Mouse (Mus musculus): ENCODE results near the gene Ntng1.

The Ntng1 gene

DNA sequence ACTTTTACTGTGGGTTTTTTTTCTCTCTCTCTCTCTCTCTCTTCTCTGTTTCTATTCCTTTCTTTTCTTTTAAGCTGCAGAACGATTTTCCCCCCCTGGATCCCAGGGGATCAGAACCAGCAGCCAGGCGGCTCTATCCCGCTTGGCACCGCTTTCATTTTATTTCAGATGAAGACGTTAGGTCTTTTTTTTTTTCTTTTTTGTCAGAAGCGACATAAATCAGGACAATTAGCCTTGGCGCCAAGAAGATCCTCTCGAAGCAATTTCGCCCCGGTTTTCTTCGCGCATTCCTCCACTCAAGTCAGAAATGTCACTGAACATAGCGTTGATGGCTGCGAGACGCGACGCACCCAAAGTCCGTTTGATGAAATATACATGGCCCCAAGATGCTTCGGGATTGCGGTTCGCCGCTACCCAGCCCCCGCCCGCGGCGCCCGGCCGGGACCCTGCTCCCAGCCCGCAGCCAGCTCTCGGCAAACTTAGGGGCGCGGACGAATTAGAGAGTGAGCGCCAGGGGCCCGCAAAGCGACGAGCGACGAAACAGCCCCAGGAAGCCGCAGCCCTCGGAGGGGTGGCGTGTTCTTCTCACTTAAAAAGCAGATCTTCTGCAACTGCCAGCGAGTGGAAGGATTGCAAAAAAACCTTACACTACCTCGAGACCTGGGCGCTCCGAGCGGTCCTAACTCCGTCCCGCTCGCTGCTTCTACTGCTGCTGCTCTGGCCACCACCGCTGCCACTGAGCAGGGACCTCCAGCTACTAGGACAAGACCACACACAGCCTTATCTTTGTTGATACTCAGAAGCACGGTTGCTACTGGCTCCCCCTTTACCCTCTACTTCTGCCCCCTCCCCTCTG is at the start of gene Ntng1:
Ntng1 (minus strand) TSS at position 806 of the 856 bp plus-strand sequence.
- DNase-seq (ENCODE audit: extremely low spot score), result peak; percentile 55

DNA sequence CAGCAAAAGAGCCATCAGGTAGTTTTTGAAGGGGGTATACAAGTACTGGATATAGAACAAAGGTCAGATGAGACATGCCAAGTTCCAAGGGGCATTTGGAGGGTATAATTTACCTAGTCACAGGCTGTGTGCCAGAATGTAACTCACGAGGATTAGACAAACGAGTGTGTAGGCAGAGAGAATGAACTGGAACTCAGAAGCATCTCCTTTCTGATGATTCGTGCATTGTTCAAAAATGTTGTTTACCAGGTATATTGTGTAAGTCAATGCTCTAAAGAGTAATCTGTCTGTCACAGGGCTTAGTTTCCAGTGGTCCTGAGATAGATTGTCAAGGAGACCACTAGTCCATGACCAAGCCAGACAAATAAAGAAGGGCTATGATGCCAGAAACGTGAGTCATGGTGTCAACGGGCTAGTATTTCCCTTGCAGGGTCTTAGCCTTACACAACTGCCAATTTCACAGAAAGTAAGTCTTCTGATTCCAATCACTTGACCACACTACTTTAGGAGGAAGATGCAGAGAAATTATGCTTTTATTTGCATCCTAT is 43.7 kb upstream of the Ntng1 start:
- no peak for DNase-seq (ENCODE audit: extremely low spot score)

DNA sequence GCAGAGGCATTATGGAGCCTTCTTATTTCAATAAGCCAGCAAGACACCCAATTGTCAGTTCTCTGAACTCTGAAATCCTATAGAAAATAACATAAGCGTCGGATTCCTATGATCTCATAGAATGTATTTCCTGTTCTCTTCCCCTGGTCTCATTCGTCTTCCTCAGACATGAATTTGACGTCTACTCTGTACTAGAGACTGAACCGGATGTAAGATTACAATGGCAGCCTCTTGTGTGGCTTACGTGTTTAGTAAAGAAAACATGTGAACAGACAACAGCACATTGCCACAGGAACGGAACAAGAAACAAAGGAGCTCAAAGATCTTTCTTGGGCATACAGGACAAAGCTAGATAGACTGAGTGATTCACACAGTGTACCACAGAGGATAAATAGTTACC is 5.3 kb upstream of the Ntng1 start:
- no peak for DNase-seq (ENCODE audit: extremely low spot score)

DNA sequence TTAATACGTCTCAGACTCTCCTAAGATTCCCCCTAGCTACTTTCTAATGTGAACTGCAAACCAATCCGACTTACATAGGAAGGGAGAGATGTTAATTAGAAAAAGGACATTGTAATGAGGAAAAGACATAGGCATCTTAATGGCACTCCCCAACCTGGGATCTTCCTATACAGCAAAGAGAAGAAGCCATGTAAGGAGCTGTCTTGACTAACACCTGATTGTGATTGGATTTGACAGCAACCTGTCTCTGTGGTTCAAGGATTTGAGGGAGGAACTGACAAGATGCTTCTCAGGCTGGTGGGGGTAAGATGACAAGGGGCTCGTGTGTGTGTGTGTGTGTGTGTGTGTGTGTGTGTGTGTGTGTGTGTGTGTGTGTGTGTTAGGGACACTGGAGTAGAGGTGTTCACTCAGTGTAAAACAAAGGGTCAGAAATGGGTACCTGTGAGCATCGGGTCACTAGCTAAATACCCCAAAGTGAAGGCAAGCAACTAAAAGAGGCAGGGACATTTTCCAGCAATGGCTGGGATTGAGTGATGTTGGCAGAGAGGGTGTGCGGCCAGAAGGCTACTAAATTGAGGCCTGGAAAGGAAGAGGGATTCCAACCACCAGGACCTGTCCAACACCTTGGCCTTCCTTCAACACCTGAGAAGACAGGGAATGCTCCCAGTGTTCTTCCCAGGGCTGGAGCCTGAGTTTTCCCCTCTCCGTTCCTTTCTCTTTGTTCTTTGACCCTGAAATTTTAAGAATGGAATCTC is 667 bp upstream of the Ntng1 start:
- peak; percentile 6 for DNase-seq (ENCODE audit: extremely low spot score)

DNA sequence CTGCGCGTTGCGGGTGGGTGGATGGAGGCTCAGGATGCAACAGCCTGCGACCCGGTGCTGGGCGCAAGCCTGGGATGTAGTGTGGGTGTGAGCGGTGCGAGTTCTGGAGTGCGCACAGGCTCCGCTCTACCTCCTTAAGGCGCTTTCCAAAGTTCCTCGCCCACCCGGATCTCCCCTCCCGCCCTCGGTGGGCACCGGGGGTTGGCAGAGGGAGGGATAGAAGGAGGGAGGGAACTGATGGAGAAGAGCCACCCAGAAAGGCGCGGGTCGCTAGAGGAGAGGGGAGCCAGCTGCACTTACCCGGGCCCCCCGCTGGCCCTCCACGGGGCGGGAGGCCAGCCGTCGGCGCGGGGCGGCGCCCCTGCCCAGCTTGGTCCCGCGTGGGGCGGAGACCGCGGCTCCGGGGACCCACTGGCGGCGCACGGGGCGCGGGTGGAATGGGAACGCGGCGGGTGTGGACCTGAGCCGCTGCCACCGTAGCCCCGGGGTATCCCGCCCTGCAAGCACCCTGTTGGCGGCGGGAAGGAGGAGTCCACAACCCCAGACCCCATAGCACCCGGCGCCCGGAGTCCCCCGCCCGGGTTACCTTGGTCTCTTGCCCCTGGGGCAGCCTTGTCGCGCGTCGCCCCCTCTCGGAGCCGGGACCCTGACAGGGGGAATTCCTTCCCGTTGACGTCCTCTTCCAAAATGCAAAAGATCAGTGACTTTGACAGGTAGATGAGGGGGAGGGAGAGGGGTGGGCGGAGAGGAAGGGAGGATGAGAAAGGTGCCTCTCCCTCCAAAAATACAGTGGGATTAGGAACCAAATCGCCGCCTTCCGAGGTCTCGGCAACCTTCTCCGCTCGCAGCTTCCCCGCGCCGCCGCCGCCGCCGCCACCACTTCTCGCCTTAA is 1.3 kb downstream of the Ntng1 start:
- DNase-seq (ENCODE audit: extremely low spot score), result peak; percentile 49

DNA sequence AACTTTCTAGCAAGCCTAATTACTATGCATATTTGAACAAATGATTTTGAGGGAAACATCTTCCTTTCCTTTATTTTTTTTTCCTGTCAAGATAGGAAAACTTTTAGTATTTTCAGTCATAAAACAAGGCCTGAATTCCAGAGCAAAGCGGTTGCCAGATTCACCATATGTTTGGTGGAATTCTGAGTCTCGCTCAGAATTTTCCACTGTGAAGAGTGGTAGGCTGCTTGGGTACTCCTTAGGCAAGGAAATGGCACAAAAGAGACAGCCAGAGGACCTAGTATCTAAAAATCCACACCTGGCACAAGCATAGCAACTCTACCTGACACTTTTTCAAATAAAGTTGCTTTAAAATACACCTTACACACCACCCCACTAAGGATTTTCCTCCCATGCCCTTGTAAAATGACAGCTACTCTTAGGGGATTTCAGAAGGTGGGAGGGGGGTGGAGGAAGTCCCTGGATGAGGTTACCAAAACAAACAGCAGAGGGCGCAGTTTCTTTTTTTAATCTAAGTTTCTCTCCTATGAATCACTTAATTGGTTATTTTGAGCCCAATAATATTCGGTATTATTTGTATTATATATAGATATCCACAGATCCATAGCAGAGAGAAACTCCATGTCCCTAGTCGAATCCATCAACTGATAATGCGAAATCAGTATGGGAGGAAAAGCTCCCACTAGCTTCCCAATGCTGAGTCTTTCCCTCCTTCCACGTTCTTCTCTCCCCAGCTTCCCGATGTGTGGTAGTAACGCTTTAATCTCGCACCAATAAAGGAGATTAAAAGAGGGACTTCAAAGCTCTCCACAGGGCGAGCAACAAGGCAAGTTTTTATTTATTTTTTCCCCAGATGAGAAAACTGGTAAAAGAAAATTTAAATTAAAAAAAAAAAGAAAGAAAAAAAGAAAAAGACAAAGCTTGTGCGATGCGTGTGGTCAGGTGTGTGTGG is 2.2 kb downstream of the Ntng1 start:
- peak; percentile 69 for DNase-seq (ENCODE audit: extremely low spot score)

DNA sequence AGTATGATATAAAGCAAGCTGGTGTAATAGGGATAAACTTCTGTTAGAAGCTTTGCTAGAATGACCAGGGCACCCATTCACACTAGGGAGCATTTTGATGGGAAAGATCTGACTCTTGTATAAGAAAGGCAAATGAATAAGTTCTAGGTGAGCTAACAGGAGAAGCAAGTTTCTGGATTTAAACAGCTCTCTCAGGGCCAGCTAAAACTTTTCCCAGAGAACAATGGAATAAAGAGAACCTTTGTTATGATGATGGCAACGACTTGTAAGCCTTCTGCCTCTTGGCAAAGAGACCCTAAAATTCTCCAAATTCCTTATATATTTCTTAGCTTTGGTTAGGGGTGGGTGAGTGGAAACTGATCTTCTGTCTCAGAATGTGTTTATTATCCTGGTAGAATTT is 7.7 kb downstream of the Ntng1 start:
- no peak for DNase-seq (ENCODE audit: extremely low spot score)

DNA sequence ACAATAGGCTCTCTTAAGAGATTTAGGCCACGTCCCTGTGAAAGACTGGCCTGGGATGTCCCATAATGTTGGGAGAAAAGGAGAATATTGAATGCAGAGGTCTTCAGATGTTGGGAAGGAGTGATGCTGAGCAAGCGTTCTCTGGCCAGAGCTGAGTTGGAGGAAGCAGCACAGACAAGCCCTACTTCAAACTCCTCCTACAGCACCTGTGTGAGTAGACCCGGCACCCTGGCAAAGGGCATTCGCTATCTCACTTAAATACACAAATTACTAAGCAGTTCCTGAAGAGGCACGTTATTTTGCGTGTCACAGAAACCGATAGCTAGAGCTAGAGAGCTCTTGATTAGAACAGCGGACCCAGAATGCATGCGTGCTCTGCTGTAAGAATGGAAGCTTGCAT is 10.7 kb downstream of the Ntng1 start:
- no peak for DNase-seq (ENCODE audit: extremely low spot score)

DNA sequence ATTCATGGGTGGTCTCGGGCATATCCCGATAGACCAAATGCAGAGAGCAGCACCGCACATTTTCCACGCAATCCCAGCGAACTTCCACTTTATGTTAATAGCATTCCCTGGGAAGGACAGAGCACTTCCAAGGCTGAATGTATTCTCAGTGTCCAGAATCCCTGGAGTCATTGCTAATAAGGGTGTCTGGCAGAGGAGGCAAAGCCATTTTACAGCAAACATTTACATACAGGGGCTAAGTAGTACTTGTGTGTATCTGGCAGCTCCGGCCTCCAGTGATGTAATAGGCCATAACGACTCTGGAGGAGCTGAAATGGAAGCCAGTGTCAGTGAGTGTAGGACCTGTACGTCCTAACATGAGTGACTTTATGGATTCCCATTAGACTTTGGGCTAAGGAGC is 11.5 kb downstream of the Ntng1 start:
- no peak for DNase-seq (ENCODE audit: extremely low spot score)

DNA sequence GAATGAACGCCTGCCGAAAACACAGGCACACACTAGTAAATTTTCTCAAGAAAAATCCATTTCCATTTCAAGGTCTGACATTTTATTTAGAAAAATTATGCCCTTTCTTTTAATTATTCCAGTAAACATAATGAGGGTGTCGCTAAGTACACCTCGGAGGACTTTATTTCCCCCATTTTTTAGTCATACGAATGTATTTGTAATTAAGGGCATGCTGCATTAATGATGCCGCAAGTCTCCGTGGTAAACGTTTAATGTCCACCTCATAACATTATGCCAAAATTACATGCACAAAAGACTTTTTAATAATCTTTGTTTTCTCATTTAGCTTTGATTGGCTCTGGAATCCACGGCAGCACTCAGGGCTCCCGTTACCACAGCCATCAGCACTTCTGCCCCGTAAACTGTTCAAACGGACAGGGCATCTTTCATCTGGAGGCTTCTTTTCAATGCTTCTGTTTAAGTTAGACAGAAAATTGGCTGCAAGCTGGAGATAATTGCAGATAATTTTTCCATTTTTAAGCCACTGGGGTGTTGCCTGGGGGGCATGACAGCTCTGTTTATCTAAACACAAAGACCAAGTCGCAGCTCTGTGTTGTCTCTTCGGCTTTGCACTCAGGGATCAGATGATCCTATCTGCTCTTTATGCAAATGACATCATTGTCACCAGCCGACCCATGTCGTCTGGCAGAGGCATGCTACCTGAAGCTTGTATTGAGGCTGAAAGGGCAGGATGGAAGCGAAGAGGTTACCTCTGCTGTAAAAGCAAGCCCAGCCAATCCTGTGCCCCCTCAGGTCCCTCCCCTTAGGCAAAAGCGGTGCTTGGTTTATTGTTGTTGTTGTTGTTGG is 12.5 kb downstream of the Ntng1 start:
- DNase-seq (ENCODE audit: extremely low spot score), result no peak

DNA sequence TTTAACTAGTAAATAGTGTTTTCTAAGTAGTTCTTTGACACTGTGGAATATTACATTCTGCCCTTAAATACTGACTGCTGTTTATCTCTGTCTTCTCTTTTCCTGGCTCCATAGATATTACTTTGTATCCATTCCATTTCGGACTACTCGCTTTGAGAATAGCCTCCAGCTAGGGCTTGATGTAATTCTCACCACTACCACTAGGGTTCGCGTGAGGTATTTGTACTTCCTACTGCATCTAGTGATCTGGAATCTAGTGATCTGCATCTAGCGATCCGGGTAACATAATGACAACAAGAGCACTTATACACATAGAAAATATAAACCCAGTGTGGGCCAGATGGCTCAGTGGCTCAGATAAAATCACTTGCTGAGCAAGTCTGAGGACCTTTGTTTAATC is 14.2 kb downstream of the Ntng1 start:
- no peak for DNase-seq (ENCODE audit: extremely low spot score)

DNA sequence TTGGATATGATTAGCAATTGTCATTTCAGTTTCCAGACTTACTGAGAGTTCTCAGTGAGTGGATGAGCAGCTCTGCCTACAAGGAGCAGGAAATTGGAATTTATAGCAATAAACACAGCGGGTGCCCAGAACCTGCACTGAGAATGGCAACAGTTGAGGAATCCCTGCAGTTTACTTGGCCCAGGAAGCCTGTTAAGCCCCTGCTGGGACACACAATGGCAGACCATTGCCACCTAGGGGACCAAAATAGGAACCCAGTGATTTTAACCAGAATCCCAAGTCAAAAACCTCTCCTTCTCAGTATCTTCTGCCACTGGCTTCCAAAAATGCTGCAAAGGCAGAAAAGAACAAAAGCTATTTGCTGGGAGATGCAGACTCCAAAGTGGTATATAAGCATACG is 37.8 kb downstream of the Ntng1 start:
- no peak for DNase-seq (ENCODE audit: extremely low spot score)

DNA sequence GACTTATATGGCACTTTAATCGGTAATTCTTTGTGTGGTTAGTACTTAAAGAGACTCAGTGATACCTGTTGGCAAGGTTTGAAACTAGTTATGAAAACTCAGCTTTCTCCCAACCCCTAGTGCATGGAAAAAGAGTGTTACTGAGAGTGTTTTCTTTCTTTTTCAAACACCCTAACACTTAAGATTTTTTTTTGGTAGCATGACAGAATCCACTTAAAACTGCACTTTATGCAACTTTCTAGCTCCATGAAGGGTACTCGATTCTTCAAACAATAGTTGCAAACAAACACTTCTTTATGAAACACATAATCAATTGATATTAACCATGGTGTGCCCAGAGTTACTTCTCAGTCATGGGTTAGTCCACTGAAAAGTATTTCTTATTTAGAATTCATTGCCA is 49.4 kb downstream of the Ntng1 start:
- no peak for DNase-seq (ENCODE audit: extremely low spot score)

DNA sequence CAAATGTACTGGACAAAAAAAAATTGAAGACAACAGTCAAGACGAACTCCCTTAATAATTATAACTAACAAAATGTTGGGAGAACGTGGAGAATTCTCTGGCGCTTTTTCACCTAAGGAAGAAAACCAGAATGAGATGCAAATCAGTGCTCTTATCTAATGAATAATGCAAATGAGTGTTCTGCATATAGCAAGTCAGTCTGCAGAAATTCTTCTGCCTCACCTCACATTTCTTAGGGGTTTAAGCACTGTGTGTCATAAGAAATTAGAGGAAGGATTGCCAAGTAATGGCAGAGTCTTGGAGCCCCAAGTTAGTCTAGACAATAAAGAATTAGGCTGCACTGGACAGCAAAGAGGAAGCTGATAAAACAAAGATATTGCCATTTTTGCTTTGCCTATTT is 49.8 kb downstream of the Ntng1 start:
- no peak for DNase-seq (ENCODE audit: extremely low spot score)

DNA sequence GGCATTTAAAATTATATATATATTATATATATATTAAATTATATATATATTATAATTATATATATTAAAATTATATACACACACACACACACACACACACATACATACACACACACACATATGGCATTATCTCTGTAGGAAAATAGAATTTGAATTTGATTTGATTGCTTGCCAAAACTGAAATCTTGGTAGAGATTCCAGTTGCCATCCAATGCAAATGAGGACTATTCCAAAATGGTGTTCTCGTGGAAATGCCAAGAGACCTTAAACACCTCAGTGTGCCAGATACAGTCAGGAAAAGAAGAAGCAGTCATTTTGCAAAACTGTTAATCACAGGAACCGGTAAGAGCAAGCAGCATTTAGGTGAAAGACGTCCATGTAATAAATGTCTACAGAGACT is 51.3 kb downstream of the Ntng1 start:
- DNase-seq (ENCODE audit: extremely low spot score), result no peak

DNA sequence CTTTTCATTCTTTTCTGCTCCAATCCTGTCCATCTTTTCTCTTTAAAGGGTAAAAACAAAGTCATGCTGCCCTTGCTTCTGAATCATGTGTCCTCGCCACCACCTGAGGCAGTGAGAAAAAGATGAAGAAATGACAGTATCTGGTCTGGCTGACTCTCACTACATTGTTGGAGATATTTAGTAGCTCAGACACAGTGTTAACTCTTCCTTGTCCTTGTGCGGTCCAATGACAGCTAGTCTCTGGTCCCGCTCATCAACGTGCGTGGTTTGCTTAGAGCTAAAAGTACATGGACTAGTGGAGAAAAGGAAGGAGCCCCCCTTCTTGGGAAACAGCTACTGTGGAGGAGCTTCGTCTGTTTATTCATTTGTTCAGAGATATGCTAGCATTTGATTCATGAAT is 56.6 kb downstream of the Ntng1 start:
- no peak for DNase-seq (ENCODE audit: extremely low spot score)

DNA sequence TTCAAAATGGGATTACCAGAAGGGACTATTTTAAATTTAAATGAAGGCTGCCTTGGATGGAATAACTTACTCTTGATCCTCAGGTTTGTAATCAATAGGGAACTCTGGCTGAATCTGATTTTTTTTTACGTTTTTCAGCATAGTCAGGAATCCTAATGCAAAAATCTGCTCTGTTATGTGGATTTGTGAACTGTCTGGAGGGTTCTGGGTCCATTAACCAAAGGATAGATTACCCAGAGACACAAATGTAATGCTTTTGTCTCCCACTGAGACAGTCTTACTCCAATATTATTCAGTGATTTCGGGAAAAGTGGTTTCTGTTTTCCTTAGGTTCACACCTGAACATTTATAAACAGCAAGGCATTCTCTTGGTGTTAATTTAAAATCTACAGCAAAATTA is 58.5 kb downstream of the Ntng1 start:
- DNase-seq (ENCODE audit: extremely low spot score), result no peak

DNA sequence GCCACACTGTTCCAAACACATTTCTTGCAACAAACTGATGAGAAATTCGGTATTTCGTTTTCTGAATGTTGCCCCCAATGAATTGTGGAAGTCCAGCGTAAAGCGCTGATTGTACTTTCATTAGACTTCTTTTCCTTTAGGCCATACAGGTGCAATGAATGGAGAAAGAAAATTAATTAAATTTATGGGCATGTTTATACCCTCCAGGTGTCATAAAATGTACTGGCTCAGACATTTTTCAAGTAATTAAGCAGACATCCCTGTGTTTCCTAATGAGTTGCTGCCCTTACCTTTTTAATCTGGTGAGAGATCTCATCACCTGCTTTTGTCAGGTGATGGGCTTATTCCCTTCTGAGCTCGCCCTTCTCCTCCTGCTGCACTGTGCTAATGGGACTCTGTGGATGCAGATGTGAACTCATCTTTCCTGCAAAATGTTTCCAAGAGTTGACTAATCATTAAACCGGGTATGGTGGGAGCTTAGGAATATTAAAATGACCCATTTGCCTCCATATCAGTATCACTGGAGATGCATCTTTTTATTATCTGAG is 79.0 kb downstream of the Ntng1 start:
- no peak for DNase-seq (ENCODE audit: extremely low spot score)

DNA sequence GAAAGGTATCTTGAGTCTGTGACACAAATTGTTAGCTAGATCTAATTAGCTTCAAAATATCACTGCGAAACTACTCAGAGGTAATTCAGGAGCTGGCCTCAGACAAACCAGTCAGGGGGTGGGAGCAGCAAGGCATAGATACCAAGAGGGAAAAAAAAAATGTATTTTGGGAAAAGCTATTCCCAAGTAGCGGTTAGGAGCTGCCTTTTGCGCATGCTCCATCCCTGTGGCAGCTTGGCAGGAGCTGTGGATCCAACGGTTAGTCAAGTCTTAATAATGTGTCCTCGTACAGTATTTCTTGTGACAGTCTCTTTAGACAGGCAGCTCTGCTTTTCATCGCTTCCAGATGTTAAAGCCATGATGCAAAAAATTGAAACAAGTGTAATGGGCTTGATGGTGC is 87.9 kb downstream of the Ntng1 start:
- DNase-seq (ENCODE audit: extremely low spot score), result no peak

DNA sequence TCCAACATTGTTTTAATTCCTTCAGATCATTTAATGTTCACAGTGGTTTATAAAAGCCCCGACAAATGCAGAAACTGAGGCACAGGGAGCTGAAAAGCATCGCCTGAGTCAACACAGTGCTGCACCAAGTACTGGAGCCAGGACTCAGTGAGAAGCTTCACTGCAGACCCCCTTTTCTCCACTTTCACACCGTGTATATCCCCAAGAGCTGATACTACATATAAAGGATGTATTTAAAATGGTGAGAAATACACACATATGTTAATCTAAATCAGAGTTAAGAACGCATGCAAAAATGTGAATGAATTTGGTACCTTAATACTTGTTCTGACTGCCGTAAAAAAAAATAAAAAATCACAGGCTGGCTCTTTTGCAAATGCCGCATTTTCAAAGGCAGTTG is 88.4 kb downstream of the Ntng1 start:
- DNase-seq (ENCODE audit: extremely low spot score), result no peak
